Mouse (Mus musculus): ENCODE measurements around the gene Acad8. TPM values are rescaled to one million over a fixed set of nuclear protein-coding genes. Genes with fewer than 3 reads are reported as not detected.

Gene Acad8
- 24.0 and 28.9 TPM in 2 replicates for polyA plus RNA-seq (2011; ENCODE audit: insufficient read length, low read depth, missing spikeins)

DNA sequence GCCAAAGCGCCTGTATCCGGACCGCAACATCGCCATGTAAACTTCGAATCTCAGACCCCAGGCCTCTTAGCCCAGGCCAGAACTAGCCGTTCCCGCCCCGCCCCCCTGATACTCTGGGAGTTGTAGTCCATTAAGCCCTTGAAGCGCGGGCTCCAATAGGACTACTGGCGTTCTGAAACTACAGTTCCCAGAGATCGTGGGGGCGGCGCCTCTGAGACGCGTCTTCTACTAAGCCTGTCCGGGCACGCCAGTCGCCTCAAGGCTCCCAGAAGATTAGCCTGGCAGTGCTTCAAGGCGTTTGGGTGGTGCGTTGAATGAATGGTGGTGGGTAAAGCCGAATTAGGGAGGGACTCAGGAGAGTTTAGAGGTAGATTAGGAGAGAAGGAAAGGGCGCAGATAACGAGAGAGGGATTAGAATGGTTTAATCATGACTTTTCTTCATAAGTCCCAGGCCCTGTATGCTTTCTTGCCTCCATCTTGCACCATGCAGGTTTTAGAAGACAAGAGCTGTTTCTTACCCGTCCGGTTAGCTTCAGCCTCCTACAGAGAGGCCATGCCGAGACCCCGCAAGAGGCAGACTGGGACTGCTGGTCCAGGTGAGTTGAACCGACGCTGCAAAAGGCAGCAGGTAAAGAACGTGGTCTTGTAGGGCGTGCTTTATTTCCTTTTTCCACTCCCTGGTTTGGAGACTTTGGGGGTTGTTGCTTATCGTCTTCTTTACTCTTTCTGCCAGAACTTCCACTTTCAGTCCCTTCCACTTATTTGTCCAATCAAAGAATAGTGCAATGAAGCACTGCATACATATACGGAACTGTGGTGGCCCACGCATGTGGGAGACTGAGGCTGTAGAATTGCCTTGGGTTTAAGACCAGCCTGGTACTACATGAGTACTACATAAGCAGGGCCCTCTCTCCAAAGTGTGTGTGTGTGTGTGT, at the start of gene Acad8, which contains the start of gene Thyn1:
Gene Acad8 (minus strand): TSS at position 106 of the 935 bp plus-strand sequence.
Gene Thyn1 (plus strand): TSS at position 250 of the 935 bp plus-strand sequence.
- Histone ChIP-seq H3K4me3 (ENCODE audit: insufficient read depth, low read length) (peak within 1 kb of the TSS; percentile 98), H3K27ac (ENCODE audit: insufficient read depth, low read length) (peak within 1 kb of the TSS; percentile 50), H3K4me1 (ENCODE audit: control insufficient read depth, insufficient read depth, low read length) (peaks cover 8% of the 10 kb centered on the region)
- TF ChIP-seq CTCF (IDR thresholded peaks at IDR 0.05; ENCODE audit: borderline replicate concordance, insufficient read depth, low read length) (no peak), POLR2A (IDR thresholded peaks at IDR 0.05; ENCODE audit: low read depth, low read length) (peak; percentile 87)

DNA sequence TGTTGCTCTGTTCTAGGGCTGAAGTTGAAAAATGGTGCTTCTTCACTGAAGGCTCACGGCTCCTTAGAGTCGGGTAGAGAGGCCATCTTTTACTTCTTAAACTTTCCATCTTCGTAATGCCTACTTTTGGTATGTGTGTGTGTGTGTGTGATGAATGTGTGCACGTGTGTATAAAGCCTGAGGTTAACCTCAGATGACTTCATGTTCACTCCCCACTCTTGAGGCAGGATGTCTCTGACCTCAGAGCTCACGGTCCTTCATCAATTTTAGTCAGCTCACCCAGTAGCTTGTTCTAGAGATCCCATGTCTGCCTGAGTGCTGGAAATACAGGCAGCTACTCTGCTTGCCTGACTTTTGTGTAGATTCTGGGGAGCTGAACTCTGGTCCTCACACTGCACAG, 44.5 kb upstream of the Acad8 start:
- Histone ChIP-seq H3K27ac (ENCODE audit: insufficient read depth, low read length) (no peak overlapping the region), H3K4me3 (ENCODE audit: insufficient read depth, low read length) (no peak overlapping the region), H3K4me1 (ENCODE audit: control insufficient read depth, insufficient read depth, low read length) (no peaks in the 10 kb centered on the region)
- TF ChIP-seq POLR2A (IDR thresholded peaks at IDR 0.05; ENCODE audit: low read depth, low read length) (no peak), CTCF (IDR thresholded peaks at IDR 0.05; ENCODE audit: borderline replicate concordance, insufficient read depth, low read length) (no peak)

GRCm38 (mm10) chr9:27030763-27031100, 31.4 kb upstream of the Acad8 start:
- Histone ChIP-seq H3K27ac (ENCODE audit: insufficient read depth, low read length) (no peak overlapping the region), H3K4me1 (ENCODE audit: control insufficient read depth, insufficient read depth, low read length) (peaks cover 10% of the 10 kb centered on the region; the same call in 1 of the 2 replicates), H3K4me3 (ENCODE audit: insufficient read depth, low read length) (peak overlapping the region; percentile 76)
- TF ChIP-seq POLR2A (IDR thresholded peaks at IDR 0.05; ENCODE audit: low read depth, low read length) (peak; percentile 70; the same call in 1 of the 2 replicates), CTCF (IDR thresholded peaks at IDR 0.05; ENCODE audit: borderline replicate concordance, insufficient read depth, low read length) (no peak)

GRCm38 (mm10) chr9:27029828-27030762, 30.7 kb upstream of the Acad8 start, which contains the start of the genes Vps26b and Ncapd3:
Gene Vps26b (minus strand): TSS chr9:27030065.
Gene Ncapd3 (plus strand): TSS chr9:27030175.
- H3K4me3 ChIP-seq (ENCODE audit: insufficient read depth, low read length): peak within 1 kb of the TSS; percentile 76
- TF ChIP-seq POLR2A (IDR thresholded peaks at IDR 0.05; ENCODE audit: low read depth, low read length): peak; percentile 91
- no peak for TF ChIP-seq CTCF (IDR thresholded peaks at IDR 0.05; ENCODE audit: borderline replicate concordance, insufficient read depth, low read length)
- peak within 1 kb of the TSS; percentile 39 for H3K27ac ChIP-seq (ENCODE audit: insufficient read depth, low read length)
- H3K4me1 ChIP-seq (ENCODE audit: control insufficient read depth, insufficient read depth, low read length): peaks cover 10% of the 10 kb centered on the region; the same call in 1 of the 2 replicates

- peaks cover 10% of the 10 kb centered on the region; the same call in 1 of the 2 replicates for H3K4me1 ChIP-seq (ENCODE audit: control insufficient read depth, insufficient read depth, low read length)
- H3K4me3 ChIP-seq (ENCODE audit: insufficient read depth, low read length): peak overlapping the region; percentile 74
- peak; percentile 19; the same call in 1 of the 2 replicates for TF ChIP-seq CTCF (IDR thresholded peaks at IDR 0.05; ENCODE audit: borderline replicate concordance, insufficient read depth, low read length)
- TF ChIP-seq POLR2A (IDR thresholded peaks at IDR 0.05; ENCODE audit: low read depth, low read length): 0 out of 2 replicates have a peak, but pooled peaks have one; percentile 16
- peak overlapping the region; percentile 39 for H3K27ac ChIP-seq (ENCODE audit: insufficient read depth, low read length)
Observed at GRCm38 (mm10) chr9:27029022-27029827, 29.9 kb upstream of the Acad8 start.

DNA sequence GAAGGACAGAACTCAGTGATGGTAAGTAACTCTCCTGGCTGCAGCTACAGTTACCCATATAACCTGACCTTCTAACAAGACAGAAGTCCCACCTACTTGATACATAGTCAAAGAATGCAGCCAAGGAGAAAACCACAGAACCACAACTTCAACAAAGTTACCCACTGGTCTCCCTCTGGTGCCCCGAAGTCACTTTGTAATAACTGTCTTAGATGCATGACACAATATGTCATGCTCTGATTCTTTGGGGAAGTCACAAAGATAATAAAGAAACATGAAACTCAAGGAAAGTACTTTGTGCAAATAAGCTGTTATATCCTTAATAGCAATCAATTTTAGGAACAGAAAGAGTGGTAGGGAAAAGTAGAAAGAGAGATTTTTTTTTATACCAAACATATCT, 27.3 kb upstream of the Acad8 start:
- Histone ChIP-seq H3K27ac (ENCODE audit: insufficient read depth, low read length) (no peak overlapping the region), H3K4me3 (ENCODE audit: insufficient read depth, low read length) (no peak overlapping the region), H3K4me1 (ENCODE audit: control insufficient read depth, insufficient read depth, low read length) (peaks cover 10% of the 10 kb centered on the region; the same call in 1 of the 2 replicates)
- TF ChIP-seq POLR2A (IDR thresholded peaks at IDR 0.05; ENCODE audit: low read depth, low read length): no peak
- TF ChIP-seq CTCF (IDR thresholded peaks at IDR 0.05; ENCODE audit: borderline replicate concordance, insufficient read depth, low read length): no peak

GRCm38 (mm10) chr9:27023681-27024080, 24.3 kb upstream of the Acad8 start:
- no peak overlapping the region for H3K4me3 ChIP-seq (ENCODE audit: insufficient read depth, low read length)
- peaks cover 10% of the 10 kb centered on the region; the same call in 1 of the 2 replicates for H3K4me1 ChIP-seq (ENCODE audit: control insufficient read depth, insufficient read depth, low read length)
- H3K27ac ChIP-seq (ENCODE audit: insufficient read depth, low read length): no peak overlapping the region
- TF ChIP-seq CTCF (IDR thresholded peaks at IDR 0.05; ENCODE audit: borderline replicate concordance, insufficient read depth, low read length) (no peak), POLR2A (IDR thresholded peaks at IDR 0.05; ENCODE audit: low read depth, low read length) (no peak)

- Histone ChIP-seq H3K4me1 (ENCODE audit: control insufficient read depth, insufficient read depth, low read length) (no peaks in the 10 kb centered on the region), H3K4me3 (ENCODE audit: insufficient read depth, low read length) (no peak overlapping the region), H3K27ac (ENCODE audit: insufficient read depth, low read length) (no peak overlapping the region)
- TF ChIP-seq POLR2A (IDR thresholded peaks at IDR 0.05; ENCODE audit: low read depth, low read length) (no peak), CTCF (IDR thresholded peaks at IDR 0.05; ENCODE audit: borderline replicate concordance, insufficient read depth, low read length) (no peak)
Observed at GRCm38 (mm10) chr9:27018961-27019360, 19.6 kb upstream of the Acad8 start.

Data from embryonic fibroblast, embryonic 13.5 days (primary cell).